Mouse (Mus musculus) embryo, embryonic 11 days (tissue): Measurements from ENCODE around the gene Olfr190.
"Not testable (repeated sequence)": the region's sequence is repeated elsewhere in the genome, so short reads cannot be mapped to it uniquely, and the experiment has no call there.

Experiments
- DNase-seq: peaks from one replicate; pipeline ENCODE4 v3.0.0-alpha.2; 2015

The Olfr190 gene

GRCm38 (mm10) chr16:59077905-59078304 lies at the start of gene Olfr190:
Olfr190 (minus strand) TSS chr16:59078005.
- DNase-seq, result no peak

- no peak for DNase-seq
These were observed 43.2 kb upstream of the Olfr190 start, which contains the start of gene Olfr194 for GRCm38 (mm10) chr16:59120969-59121368. Olfr194 (minus strand) TSS chr16:59121069.

DNA sequence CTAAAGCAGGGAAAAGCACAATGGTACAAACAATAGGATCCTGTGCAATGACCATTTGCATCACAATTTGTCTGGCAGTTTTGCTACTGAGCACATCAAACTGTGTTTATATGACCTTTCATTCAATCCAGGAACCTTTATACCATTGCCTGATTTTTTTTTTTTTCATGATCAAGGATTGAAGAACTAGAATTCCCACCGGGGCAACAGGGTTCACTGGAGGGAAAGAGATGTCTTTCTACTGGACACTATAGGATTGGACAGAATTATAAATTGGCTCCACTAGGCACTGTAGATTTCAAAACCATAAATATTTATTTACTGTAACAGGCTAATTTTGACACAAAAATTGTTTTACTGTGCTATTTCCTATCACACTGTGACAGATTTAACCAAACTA lies 34.0 kb upstream of the Olfr190 start, which contains the start of gene Olfr193:
Gene Olfr193, minus strand, starts transcription at position 101 of the 400 bp plus-strand sequence.
- no peak for DNase-seq

DNA sequence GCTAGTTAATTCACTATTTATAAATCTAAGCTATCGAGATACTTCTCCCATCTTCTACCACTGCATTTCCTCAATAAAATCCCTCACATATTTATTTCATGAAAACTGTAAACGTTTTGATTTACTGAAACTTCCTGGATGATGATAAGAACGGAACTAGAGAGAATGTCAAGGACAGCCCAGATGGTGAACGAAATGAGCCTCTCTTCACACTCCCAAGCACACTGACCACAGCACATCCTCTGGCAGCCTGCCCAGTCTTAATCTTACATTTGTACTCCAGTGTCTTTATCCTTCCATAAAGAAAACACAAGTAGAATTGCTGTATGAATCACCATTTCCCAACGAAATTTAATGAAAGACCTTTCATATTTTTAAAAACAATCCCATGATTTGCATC lies 30.7 kb upstream of the Olfr190 start:
- DNase-seq, result not testable (repeated sequence)

GRCm38 (mm10) chr16:59105312-59105711 lies 27.5 kb upstream of the Olfr190 start:
- no peak for DNase-seq

DNA sequence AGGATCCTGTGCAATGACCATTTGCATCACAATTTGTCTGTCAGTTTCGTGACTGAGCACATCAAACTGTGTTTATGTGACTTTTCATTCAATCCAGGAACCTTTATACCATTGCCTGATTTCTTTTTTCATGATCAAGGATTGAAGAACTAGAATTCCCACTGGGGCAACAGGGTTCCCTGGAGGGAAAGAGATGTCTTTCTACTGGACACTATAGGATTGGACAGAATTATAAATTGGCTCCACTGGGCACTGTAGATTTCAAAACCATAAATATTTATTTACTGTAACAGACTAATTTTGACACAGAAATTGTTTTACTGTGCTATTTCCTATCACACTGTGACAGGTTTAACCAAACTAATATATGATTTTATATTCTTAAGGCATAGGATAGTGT lies 11.9 kb upstream of the Olfr190 start, which contains the start of gene Olfr191:
Gene Olfr191, minus strand, starts transcription at position 101 of the 400 bp plus-strand sequence.
- DNase-seq, result not testable (repeated sequence)

DNA sequence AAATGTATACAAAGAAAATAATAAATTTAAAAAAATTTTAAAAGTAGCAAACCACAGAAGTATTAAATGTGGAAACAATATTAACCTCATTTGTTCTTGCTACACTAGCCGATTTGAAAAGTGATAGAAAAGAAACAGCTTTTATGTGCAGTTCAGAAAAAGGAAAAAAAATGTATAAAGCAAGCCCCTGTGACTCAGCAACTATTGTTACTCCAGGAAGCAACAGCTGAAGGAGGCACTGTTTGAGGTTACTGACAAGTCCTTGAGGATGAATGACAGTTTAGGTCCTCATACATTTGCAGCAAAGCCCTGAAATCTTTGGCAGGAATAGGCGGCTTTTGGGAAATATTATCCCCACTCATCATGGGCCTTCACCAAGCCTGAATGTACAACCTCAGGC lies 3.3 kb upstream of the Olfr190 start:
- not testable (repeated sequence) for DNase-seq

DNA sequence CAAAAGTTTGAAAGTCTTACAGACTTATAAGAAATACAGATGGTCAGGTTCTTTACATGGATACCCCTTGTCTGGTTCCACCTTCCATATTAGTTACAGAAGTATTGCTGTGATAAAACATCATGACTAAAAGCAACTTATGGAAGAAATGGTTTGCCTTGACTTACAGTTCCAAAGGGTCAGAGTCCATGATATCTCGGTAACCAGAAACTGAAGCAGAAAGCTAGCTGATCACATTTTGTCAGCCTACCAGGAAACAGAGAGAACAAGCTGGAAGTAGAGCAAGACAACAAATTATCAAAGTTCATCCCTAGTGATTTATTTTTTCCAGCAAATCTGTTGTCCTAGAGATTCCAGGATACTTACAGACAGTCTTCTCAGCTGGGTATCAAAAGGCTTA lies 4.3 kb downstream of the Olfr190 start:
- no peak for DNase-seq

DNA sequence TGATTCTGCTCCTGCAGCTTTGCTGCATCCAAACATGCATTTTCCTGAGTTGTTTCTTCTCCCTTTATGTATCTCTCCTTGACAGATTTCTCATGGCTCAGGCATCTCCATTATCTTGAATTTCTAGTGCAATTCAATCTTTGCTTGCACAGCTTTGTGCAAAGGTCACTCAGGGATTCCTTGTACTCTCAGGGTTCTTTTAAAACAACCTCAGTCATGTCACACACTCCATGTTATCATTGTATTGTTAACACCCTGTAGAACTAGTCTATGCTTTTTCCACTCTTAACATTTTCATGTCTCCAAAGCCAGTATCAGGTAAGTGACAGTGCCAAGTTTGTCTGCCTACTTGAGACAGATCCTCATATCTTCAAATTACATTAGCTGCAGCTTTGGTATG lies 6.0 kb downstream of the Olfr190 start:
- no peak for DNase-seq

- not testable (repeated sequence) for DNase-seq
These were observed 15.4 kb downstream of the Olfr190 start for GRCm38 (mm10) chr16:59062411-59062810.

DNA sequence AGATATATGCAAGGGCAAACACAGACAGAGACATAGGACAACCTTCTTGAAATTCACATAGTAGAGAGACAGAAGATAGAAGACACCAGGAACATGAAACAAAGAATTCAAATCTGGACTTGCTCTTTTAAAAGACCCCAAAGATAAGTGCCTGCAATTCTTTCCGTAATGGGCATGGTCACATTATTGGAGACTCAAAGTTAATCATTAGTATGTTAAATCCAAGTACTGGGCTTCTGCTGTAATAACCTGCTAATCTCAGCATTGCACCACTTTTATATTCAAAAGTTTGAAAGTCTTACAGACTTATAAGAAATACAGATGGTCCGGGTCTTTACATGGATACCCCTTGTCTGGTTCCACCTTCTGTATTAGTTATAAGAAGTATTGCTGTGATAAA lies 28.5 kb downstream of the Olfr190 start:
- DNase-seq, result not testable (repeated sequence)

DNA sequence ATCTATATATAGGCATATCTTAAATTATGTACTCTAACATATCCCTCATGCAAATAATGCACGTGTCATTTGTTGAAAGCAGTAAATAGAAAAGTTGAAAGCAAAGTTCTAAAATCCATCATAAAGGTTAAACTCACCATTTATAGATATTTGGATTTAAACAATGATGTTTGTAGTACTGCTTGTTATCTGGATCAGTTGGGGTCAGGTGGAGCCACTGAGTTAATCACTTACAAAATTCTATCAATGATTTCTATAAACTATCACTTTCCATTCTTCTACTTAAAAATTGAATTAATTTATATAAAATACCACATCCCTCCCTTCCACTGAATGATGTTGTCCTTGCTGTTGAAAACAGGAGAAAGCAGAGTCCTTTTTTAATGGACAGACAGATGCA lies 28.9 kb downstream of the Olfr190 start:
- no peak for DNase-seq

DNA sequence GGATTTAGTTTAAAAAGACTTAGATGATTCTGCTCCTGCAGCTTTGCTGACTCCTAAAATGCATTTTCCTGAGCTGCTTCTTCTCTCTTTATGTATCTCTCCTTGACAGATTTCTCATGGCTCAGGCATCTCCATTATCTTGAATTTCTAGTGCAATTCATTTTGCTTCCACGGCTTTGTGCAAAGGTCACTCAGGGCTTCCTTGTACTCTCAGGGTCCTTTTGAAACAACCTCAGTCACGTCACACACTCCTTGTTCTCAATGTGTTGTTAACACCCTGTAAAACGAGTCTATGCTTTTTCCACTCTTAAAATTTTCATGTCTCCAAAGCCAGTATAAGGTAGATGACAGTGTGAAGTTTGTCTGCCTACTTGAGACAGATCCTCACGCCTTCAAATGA lies 30.2 kb downstream of the Olfr190 start:
- no peak for DNase-seq

GRCm38 (mm10) chr16:59045835-59046234 lies 32.0 kb downstream of the Olfr190 start:
- DNase-seq, result no peak

- DNase-seq, result no peak
These were observed 38.1 kb downstream of the Olfr190 start, which contains the start of gene Olfr187 for GRCm38 (mm10) chr16:59039710-59040109. Olfr187 (minus strand) TSS chr16:59039767.

DNA sequence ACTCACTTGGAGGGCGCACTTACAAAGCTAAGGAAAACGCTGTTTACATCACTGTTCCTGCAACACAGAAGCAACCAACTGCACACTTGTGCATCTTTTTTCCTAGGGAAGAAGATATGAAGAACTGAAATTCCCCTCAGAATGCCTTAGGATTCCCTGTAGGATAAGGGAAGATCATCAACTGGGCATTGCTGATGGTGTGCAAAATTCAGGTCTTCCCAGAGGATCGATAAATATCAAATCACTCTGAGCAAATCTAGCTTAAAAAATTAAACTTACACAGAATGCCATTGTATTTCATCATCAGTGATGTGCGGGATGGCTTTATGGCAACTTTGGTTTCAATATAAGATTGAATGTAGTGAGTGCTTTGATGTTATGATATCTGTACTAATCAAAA lies 47.6 kb downstream of the Olfr190 start, which contains the start of gene Olfr186:
Gene Olfr186, minus strand, starts transcription at position 101 of the 400 bp plus-strand sequence.
- no peak for DNase-seq
